Mouse (Mus musculus): ENCODE measurements around the gene Gm6592. TPM values are rescaled to one million over a fixed set of nuclear protein-coding genes. Genes with fewer than 3 reads are reported as not detected.
A peak's percentile ranks its signal among the peaks of the same experiment; 100 is the strongest.
"Not testable (repeated sequence)": the region's sequence is repeated elsewhere in the genome, so short reads cannot be mapped to it uniquely, and the experiment has no call there.

Gm6592 gene
- not detected for polyA plus RNA-seq (2021)

DNA sequence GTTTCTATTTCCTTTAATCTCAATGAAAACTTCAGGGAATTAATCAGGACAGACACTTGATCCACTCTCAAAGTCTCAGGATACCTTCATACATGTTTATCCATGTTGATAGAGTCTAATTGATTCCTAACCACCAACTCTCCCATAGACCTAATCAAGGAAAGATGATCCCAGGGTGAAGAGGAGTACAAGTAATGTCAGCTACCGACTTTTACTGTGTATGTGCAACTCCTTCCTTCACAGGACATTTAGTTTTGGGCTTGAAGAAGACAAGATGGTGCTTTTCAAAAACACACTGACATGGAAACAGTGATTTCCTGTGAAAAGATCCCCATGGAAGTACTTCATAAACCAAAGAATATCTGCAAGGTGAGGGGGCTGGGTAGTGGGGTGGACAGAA lies at the start of gene Gm6592:
TSS of gene Gm6592 (plus strand) at position 301 of the 400 bp plus-strand sequence.
- CTCF ChIA-PET = no interaction called here
- no peak for TF ChIP-seq CTCF (IDR thresholded peaks at IDR 0.05)
- in situ Hi-C loops (cut with MboI; ENCODE audit: low pct_unique_long_range_greater_than_20kb) = no loop called here

DNA sequence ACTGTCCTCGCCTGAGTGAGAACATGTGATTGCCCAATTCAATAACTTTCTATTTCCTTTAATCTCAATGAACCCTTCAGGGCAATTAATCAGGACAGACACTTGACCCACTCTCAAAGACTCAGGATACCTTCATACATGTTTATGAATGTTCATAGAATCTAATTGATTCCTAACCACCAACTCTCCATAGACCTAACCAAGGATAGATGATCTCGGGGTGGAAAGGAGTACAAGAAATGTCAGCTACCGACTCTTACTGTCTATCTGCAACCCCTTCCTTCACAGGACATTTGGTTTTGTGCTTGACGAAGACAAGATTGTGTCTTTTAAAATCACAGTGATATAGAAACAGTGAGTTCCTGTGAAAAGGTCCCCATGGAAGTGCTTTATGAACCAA lies 40.4 kb upstream of the Gm6592 start, which contains the start of gene Ssxb5:
TSS of gene Ssxb5 (plus strand) at position 301 of the 400 bp plus-strand sequence.
- H3K27me3 ChIP-seq; ATAC-seq; POLR2A ChIA-PET; DNase-seq (ENCODE audit: low read depth, low spot score); CTCF ChIA-PET; in situ Hi-C loops (cut with MboI; ENCODE audit: low pct_unique_long_range_greater_than_20kb): not testable (repeated sequence)

More for the DNA sequence above, at the start of gene Gm6592:
- POLR2A ChIA-PET = no interaction called here
- DNase-seq (ENCODE audit: low read depth, low spot score) = no peak
- no peak for ATAC-seq
- no peaks in the 10 kb centered on the region for H3K27me3 ChIP-seq

DNA sequence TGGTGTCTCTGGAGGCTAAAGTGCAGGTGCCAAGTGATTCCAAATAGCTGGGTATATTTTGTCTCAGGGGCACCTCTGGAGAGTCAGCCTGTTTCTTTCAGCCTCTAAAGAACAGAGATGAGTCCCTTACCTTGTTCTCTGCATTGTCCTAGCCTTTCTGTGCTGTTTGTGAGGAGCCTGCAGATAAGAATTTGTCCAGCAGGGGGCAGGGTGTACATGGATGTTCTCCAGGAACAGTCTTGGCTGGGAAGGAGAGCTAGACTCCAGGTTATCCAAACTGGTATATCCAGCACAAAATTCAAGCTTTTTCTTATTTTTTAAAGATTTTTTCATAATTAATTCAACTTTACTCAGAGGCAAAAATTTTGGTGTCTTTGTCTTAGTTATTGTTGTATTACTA lies 11.8 kb upstream of the Gm6592 start:
- DNase-seq (ENCODE audit: low read depth, low spot score) (no peak), ATAC-seq (no peak)
- TF ChIP-seq CTCF (IDR thresholded peaks at IDR 0.05) = peak; percentile 53
- ChIA-PET POLR2A (no interaction called here), CTCF (no interaction called here)
- H3K27me3 ChIP-seq = no peaks in the 10 kb centered on the region
- in situ Hi-C loops (cut with MboI; ENCODE audit: low pct_unique_long_range_greater_than_20kb) = no loop called here

DNA sequence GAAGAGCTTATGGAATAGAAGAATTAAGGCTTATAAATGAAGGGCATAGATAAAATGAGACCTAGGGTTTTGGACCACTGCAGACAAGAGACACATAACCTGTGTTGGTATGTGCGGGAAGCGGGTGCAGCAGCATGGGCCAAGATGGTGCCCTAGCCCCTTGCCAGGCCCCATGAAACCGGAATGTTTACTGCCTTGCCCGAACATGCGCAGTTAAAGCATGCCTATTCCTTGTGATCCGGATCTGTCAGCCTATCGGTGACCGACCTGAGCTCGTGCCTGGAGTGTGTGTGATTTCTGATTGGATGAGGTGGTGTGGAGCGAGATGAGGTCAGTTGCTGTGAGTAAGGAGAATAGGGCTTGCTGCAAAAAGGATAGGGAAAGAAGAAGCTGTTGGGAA lies 8.7 kb downstream of the Gm6592 start:
- TF ChIP-seq CTCF (IDR thresholded peaks at IDR 0.05) = no peak
- no peak for DNase-seq (ENCODE audit: low read depth, low spot score)
- POLR2A ChIA-PET = no interaction called here
- no peak for ATAC-seq
- no peaks in the 10 kb centered on the region for H3K27me3 ChIP-seq
- in situ Hi-C loops (cut with MboI; ENCODE audit: low pct_unique_long_range_greater_than_20kb) = no loop called here
- CTCF ChIA-PET = no interaction called here

DNA sequence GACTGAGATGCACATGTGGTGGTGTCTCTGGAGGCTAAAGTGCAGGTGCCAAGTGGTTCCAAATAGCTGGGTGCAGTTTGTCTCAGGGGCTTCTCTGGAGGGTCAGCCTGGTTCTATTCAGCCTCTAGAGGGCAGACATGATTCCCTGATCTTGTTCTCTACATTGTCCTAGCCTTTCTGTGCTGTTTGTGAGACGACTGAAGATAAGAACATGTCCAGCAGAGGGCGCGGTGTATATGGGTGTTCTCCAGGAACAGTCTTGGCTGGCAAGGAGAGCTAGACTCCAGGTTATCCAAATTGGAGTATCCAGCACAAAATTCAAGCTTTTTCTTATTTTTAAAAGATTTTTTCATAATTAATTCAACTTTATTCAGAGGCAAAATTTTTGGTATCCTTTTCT lies 20.5 kb downstream of the Gm6592 start:
- in situ Hi-C loops (cut with MboI; ENCODE audit: low pct_unique_long_range_greater_than_20kb) = not testable (repeated sequence)

DNA sequence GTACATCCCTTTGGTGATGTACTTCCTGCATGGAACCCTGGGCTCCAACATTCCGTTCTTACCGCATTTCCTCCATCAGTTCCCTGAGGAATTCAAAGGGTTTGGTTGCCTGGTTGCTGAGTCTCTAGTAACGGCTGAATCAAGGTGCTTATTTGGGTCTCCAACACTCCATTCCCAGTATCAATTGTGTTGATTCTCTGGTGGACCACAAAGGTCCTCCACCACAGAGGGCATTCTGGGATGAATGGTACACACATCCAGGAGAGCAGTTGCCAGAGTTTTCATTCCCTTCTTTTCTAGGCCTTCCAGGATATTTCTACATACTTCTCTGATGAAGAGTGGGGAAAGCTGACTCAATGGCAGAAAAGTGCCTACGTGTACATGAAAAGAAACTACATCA lies 30.2 kb downstream of the Gm6592 start, which contains the start of gene Gm5751:
TSS of gene Gm5751 (plus strand) at position 301 of the 400 bp plus-strand sequence.
- H3K27me3 ChIP-seq; in situ Hi-C loops (cut with MboI; ENCODE audit: low pct_unique_long_range_greater_than_20kb); POLR2A ChIA-PET; DNase-seq (ENCODE audit: low read depth, low spot score); CTCF ChIA-PET; ATAC-seq: not testable (repeated sequence)

More for the DNA sequence above, 20.5 kb downstream of the Gm6592 start:
- POLR2A ChIA-PET; DNase-seq (ENCODE audit: low read depth, low spot score); H3K27me3 ChIP-seq; ATAC-seq: not testable (repeated sequence)
- CTCF ChIA-PET = interaction anchor here (1.1 to 1.2 kb wide), 3 partner anchors 26 to 549 kb away, joined by 3 read pairs; no protein-coding TSS in a partner anchor

DNA sequence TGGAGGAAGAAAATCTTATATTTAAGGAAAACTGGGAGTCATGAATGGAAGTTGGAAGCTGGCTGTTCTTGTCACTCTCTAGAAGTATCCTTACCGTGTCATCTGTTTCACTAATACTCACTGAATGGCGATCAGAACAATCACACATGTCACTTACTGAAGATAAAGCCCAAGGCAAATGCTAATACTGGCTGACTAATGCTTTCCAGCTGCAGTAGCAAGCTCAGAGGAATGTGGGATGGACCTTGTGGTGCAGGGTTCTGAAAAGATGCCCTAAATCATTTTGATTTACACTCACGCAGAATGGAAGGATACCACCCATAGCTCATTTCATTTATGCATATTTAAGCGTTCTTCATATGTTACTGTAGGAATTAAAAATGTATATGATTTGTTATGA lies 40.5 kb downstream of the Gm6592 start:
- DNase-seq (ENCODE audit: low read depth, low spot score) (no peak), ATAC-seq (no peak)
- no peaks in the 10 kb centered on the region for H3K27me3 ChIP-seq
- ChIA-PET POLR2A (no interaction called here), CTCF (no interaction called here)
- no peak for TF ChIP-seq CTCF (IDR thresholded peaks at IDR 0.05)
- in situ Hi-C loops (cut with MboI; ENCODE audit: low pct_unique_long_range_greater_than_20kb) = no loop called here

DNA sequence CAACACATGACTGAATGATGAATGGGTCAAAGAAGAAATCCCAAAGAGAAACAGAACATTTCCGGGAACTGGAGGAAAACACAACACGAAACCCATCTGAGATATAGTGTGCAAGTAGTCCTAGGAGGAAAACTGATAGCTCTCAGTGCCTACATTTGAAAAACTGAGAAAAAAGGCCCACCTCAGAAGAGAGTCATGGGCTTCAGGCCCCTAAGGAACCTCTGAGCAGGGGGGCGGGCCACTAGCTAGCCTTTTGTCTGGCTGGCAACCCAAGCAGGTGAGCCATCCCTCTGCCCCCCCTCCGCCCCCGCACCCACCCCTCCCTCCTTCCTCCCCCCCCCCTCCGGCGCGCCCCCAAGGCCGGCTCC lies 48.2 kb downstream of the Gm6592 start:
- DNase-seq (ENCODE audit: low read depth, low spot score) (no peak), ATAC-seq (peak; percentile 9)
- POLR2A ChIA-PET = no interaction called here
- no peak for TF ChIP-seq CTCF (IDR thresholded peaks at IDR 0.05)
- H3K27me3 ChIP-seq = peaks cover 7% of the 10 kb centered on the region
- in situ Hi-C loops (cut with MboI; ENCODE audit: low pct_unique_long_range_greater_than_20kb) = no loop called here
- CTCF ChIA-PET = no interaction called here

DNA sequence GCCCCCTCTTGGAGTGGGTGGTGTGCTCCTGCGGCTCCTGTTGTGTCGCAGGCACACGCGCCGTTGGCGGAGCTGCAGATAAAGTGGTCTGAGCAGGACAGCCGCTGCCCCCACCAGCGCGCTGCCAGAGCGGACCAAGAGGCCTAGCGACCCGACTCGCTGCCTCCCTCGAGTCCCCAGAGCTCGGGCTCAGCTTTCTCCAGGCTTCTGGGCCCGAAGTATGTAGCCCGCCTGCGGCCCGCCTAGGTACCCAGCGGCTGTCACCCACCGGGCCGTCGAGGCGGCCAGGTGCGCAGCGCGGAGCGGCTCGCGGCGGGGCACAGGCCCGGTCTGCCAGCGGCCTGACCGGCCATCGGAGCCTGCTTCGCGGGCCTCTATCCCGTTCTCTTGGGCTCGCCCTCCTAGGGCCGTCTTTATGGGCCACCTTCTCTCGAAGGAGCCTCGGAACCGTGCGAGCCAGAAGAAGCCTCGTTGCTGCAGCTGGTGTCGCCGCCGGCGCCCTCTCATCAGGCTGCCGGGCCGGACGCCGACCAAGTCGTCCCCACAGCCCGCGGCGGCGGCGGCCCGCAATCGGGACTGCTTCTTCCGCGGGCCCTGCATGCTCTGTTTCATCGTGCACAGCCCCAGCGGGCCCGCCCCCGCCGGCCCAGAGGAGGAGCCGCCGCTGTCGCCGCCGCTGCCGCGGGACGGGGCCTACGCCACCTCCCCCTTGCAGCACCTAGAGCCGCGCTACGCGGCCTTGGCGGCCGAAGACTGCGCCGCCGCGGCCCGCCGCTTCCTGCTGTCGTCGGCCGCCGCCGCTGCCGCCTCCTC lies 48.8 kb downstream of the Gm6592 start, which contains the start of gene B630019K06Rik:
TSS of gene B630019K06Rik (plus strand) at position 40 of the 813 bp plus-strand sequence.
- no peak for DNase-seq (ENCODE audit: low read depth, low spot score)
- no peak for TF ChIP-seq CTCF (IDR thresholded peaks at IDR 0.05)
- ChIA-PET POLR2A (no interaction called here), CTCF (no interaction called here)
- H3K27me3 ChIP-seq = peaks cover 12% of the 10 kb centered on the region
- peak; percentile 96 for ATAC-seq
- in situ Hi-C loops (cut with MboI; ENCODE audit: low pct_unique_long_range_greater_than_20kb) = no loop called here

DNA sequence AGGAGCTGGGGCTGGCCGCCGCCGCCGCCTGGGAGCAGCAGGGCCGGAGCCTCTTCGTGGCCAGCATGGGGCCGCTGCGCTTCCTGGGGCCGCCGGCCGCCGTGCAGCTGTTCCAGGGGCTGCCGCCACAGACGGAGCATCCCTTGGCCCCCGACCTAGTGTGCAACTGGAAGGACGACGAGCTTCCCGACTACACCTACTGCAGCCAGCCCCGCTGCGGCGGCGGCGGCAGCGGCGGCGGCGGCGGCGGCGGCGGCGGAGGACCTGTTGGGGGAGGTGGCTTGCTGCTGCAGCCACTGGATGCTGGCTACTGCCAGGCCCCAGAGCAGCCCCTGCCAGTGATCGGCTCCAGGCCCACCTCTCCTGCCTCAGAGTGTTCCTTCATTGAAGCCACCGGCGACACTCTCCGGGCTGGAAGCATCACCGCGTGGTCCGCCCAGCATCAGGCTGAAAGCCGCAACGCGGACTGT lies 49.4 kb downstream of the Gm6592 start:
- no peak for TF ChIP-seq CTCF (IDR thresholded peaks at IDR 0.05)
- DNase-seq (ENCODE audit: low read depth, low spot score) (no peak), ATAC-seq (peak; percentile 49)
- POLR2A ChIA-PET = no interaction called here
- H3K27me3 ChIP-seq = peaks cover 12% of the 10 kb centered on the region
- CTCF ChIA-PET = no interaction called here
- in situ Hi-C loops (cut with MboI; ENCODE audit: low pct_unique_long_range_greater_than_20kb) = no loop called here

Other genes with a start within 250 kb of the Gm6592 start
- gene Ssxb8, start 153.2 kb upstream of the Gm6592 start, polyA plus RNA-seq (2021) = not detected
- gene Ssx9, start 95.6 kb upstream of the Gm6592 start, polyA plus RNA-seq (2021) = not detected
- not detected for gene Ssxb5, start 40.3 kb upstream of the Gm6592 start, polyA plus RNA-seq (2021)
- gene Gm5751, start 30.3 kb downstream of the Gm6592 start, polyA plus RNA-seq (2021) = not detected
- gene B630019K06Rik, start 48.4 kb downstream of the Gm6592 start, polyA plus RNA-seq (2021) = 6.3 TPM
- not detected for gene Fthl17b, start 119.0 kb downstream of the Gm6592 start, polyA plus RNA-seq (2021)
- not detected for gene Fthl17c, start 132.6 kb downstream of the Gm6592 start, polyA plus RNA-seq (2021)
- not detected for gene Fthl17d, start 142.8 kb downstream of the Gm6592 start, polyA plus RNA-seq (2021)
- gene Fthl17e, start 189.5 kb downstream of the Gm6592 start, polyA plus RNA-seq (2021) = not detected
- not detected for gene Fthl17f, start 219.0 kb downstream of the Gm6592 start, polyA plus RNA-seq (2021)

All from Patski (cell line).